Mouse (Mus musculus): ENCODE data around the gene B3gnt3.

GRCm38 (mm10) chr8:71707874-71708273, 6.3 kb upstream of the B3gnt3 start:
- TF ChIP-seq GATA1 (IDR thresholded peaks at IDR 0.05; ENCODE audit: borderline replicate concordance, low read length) (no peak), FLI1 (IDR thresholded peaks at IDR 0.05; ENCODE audit: low read length) (no peak)

All from megakaryocyte, embryonic 14.5 days (primary cell).